In the genomic region with DNA sequence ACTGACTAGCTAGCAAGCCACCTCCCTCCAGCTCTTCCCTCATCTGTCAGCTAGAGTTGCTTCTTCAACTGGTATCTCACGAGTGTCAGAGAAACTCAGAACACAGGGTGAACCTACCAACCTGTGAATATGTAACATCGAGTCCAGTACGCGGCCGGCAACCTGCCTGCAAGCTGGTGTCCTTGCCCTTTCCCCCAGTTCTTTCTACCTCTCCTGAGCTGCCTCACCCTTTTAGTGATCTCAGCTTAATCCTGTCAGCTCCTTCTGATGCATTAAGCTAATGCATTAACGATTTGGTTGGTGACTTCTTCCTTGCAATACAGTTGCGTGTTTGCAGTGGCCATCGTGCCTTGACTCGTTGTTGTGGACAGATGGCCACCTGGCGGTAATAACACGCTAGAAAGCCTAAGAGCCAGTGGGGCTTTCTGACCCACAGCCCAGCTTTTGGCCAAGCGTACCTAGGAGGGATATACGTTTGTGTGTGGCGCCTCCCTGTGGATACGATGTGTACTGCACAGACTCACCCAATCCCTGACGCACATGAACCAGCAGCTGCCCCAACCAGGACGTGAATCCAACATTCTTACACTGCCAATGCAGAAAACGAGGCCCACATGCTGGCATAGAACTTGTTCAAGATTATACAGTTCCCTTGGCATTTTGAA, we compare ENCODE assay signal across 8 mouse cellular contexts. TPM values are rescaled to one million over a fixed set of nuclear protein-coding genes. Genes with fewer than 3 reads are reported as not detected.
DNase-seq lines count a peak whose midpoint lies in the region; ATAC-seq and TF ChIP-seq lines count a peak whose summit lies in the region.

No protein-coding gene starts in this region.

- H3K9ac ChIP-seq in forebrain, embryonic 12.5 days = no peak overlapping the region

- no peak overlapping the region for H3K4me3 ChIP-seq in E14TG2a.4 (replicated peaks; ENCODE audit: low read length)
- H3K4me3 ChIP-seq in forebrain, embryonic 12.5 days (replicated peaks) = no peak overlapping the region
- H3K4me3 ChIP-seq in layer of hippocampus, adult 2 months = peak overlapping the region; percentile 39

- peak; percentile 75 for ATAC-seq in forebrain, embryonic 12.5 days (ENCODE audit: low FRiP score)

- no peaks in the 10 kb centered on the region for H3K36me3 ChIP-seq in E14TG2a.4 (ENCODE audit: insufficient read depth, low read length)
- no peaks in the 10 kb centered on the region for H3K36me3 ChIP-seq in forebrain, embryonic 12.5 days (replicated peaks)

- H3K27me3 ChIP-seq in E14TG2a.4 (ENCODE audit: insufficient read depth, low read length) = peaks cover 21% of the 10 kb centered on the region
- peaks cover 5% of the 10 kb centered on the region; the same call in 1 of the 2 replicates for H3K27me3 ChIP-seq in forebrain, embryonic 12.5 days

- peaks cover 7% of the 10 kb centered on the region; the same call in 1 of the 2 replicates for H3K4me1 ChIP-seq in E14TG2a.4 (replicated peaks; ENCODE audit: low read depth, low read length)
- peaks cover 4% of the 10 kb centered on the region; the same call in 1 of the 2 replicates for H3K4me1 ChIP-seq in forebrain, embryonic 12.5 days

- DNase-seq in brain, embryonic 18.5 days (ENCODE audit: low read depth, low spot score) = peak; percentile 64
- DNase-seq in heart, postnatal 4 days = peak; percentile 85
- DNase-seq in layer of hippocampus, adult 2 months (ENCODE audit: low spot score in 2 of 2) = peak; percentile 85 to 94
- DNase-seq in lung, postnatal 10 days = peak; percentile 83
- peak; percentile 93 for DNase-seq in retina, embryonic 14.5 days (ENCODE audit: low spot score)
- DNase-seq in thymus, postnatal 25 days = peak; percentile 93

- 23% methylated on average over 18 of the region's 18 CpGs for WGBS in forebrain, embryonic 12.5 days

- peak overlapping the region; percentile 29; the same call in 1 of the 2 replicates for H3K4me2 ChIP-seq in forebrain, embryonic 12.5 days

- no peaks in the 10 kb centered on the region for H3K9me3 ChIP-seq in E14TG2a.4 (ENCODE audit: low read length)
- H3K9me3 ChIP-seq in forebrain, embryonic 12.5 days = no peaks in the 10 kb centered on the region

- H3K27ac ChIP-seq in forebrain, embryonic 12.5 days = no peak overlapping the region
- H3K27ac ChIP-seq in layer of hippocampus, adult 2 months = peak overlapping the region; percentile 20; the same call in 1 of the 2 replicates

- peak; percentile 85 for TF ChIP-seq CTCF in E14TG2a.4 (conservative IDR thresholded peaks at IDR 0.05; ENCODE audit: low read length)
- peak; percentile 95 for TF ChIP-seq CTCF in layer of hippocampus, adult 2 months (conservative IDR thresholded peaks at IDR 0.05)

RNA-seq across cellular contexts. Expression of gene Mrps11, which starts 16.8 kb away (rescaled TPM):
- polyA plus RNA-seq in forebrain, embryonic 12.5 days (2016; fragmentation: Nextera tagmentation; extraction: Ambion mirVana) = 68.3 and 72.6 TPM in 2 replicates
- 10 to 100 TPM; 45.5 to 54.2 TPM for total RNA-seq in heart, postnatal 4 days (2021)
- 10 to 100 TPM; 42.8 to 46.5 TPM for total RNA-seq in layer of hippocampus, adult 2 months (2021)

RNA-seq across cellular contexts. Expression of gene Mrpl46, which starts 17.2 kb away (rescaled TPM):
- polyA plus RNA-seq in forebrain, embryonic 12.5 days (2016; fragmentation: Nextera tagmentation; extraction: Ambion mirVana) = 66.8 and 67.3 TPM in 2 replicates
- 10 to 100 TPM; 43.4 to 45.1 TPM for total RNA-seq in heart, postnatal 4 days (2021)
- total RNA-seq in layer of hippocampus, adult 2 months (2021) = 10 to 100 TPM; 28.6 to 32.7 TPM

RNA-seq across cellular contexts. Expression of gene Ntrk3, which starts 28.3 kb away (rescaled TPM):
- polyA plus RNA-seq in forebrain, embryonic 12.5 days (2016; fragmentation: Nextera tagmentation; extraction: Ambion mirVana) = 9.2 and 9.8 TPM in 2 replicates
- total RNA-seq in heart, postnatal 4 days (2021) = 1 to 10 TPM; 4.0 to 5.1 TPM
- 100 to 1,000 TPM; 226 to 238 TPM for total RNA-seq in layer of hippocampus, adult 2 months (2021)

Comparison
In these comparisons a context has a peak if more than half of its experiments do, and no peak if none do; other contexts are left out.
1. RNA of gene Ntrk3, which starts 28.3 kb away (total RNA-seq): 226 to 238 TPM in layer of hippocampus, adult 2 months; 4.0 to 5.1 TPM in heart, postnatal 4 days; every median in the first group is over 10 times any median in the second.
2. Peak in every context shown above with its lines, with median percentiles within 50 percentile points of each other: DNase-seq.